Mouse (Mus musculus) kidney, adult 18-20 months (tissue): Measurements from ENCODE around the gene Robo1.

ENCODE experiments used
- DNase-seq: peaks from one replicate; pipeline ENCODE4 v3.0.0; 2021

The Robo1 gene

GRCm38 (mm10) chr16:72610661-72611112 lies 302.6 kb downstream of the Robo1 start:
- DNase-seq, result no peak

GRCm38 (mm10) chr16:72614898-72615297 lies 306.8 kb downstream of the Robo1 start:
- no peak for DNase-seq

- no peak for DNase-seq
Measured at GRCm38 (mm10) chr16:72615360-72615759, 307.3 kb downstream of the Robo1 start.

- DNase-seq, result no peak
Measured at GRCm38 (mm10) chr16:72622371-72622770, 314.3 kb downstream of the Robo1 start.

GRCm38 (mm10) chr16:72622868-72623267 lies 314.8 kb downstream of the Robo1 start:
- DNase-seq, result no peak

- DNase-seq, result no peak
Measured at GRCm38 (mm10) chr16:72633846-72634245, 325.7 kb downstream of the Robo1 start.

GRCm38 (mm10) chr16:72639332-72639940 lies 331.3 kb downstream of the Robo1 start:
- no peak for DNase-seq

- DNase-seq, result no peak
Measured at GRCm38 (mm10) chr16:72640932-72641811, 333.1 kb downstream of the Robo1 start.

- no peak for DNase-seq
Measured at GRCm38 (mm10) chr16:72645890-72646289, 337.8 kb downstream of the Robo1 start.

- no peak for DNase-seq
Measured at GRCm38 (mm10) chr16:72649314-72649713, 341.2 kb downstream of the Robo1 start.

GRCm38 (mm10) chr16:72655411-72655810 lies 347.3 kb downstream of the Robo1 start:
- no peak for DNase-seq

GRCm38 (mm10) chr16:72662837-72663350 lies 354.8 kb downstream of the Robo1 start:
- DNase-seq, result peak; percentile 32

GRCm38 (mm10) chr16:72663351-72664232 lies 355.5 kb downstream of the Robo1 start:
- peak; percentile 12 for DNase-seq

- DNase-seq, result no peak
Measured at GRCm38 (mm10) chr16:72664233-72664613, 356.1 kb downstream of the Robo1 start.

- DNase-seq, result no peak
Measured at GRCm38 (mm10) chr16:72664806-72665205, 356.7 kb downstream of the Robo1 start.

GRCm38 (mm10) chr16:72665454-72665853 lies 357.3 kb downstream of the Robo1 start:
- no peak for DNase-seq

GRCm38 (mm10) chr16:72670240-72671038 lies 362.3 kb downstream of the Robo1 start:
- DNase-seq, result no peak

- no peak for DNase-seq
Measured at GRCm38 (mm10) chr16:72677234-72677633, 369.1 kb downstream of the Robo1 start.

GRCm38 (mm10) chr16:72678450-72678849 lies 370.3 kb downstream of the Robo1 start:
- DNase-seq, result no peak

GRCm38 (mm10) chr16:72678947-72679558 lies 370.9 kb downstream of the Robo1 start:
- no peak for DNase-seq
